Mouse (Mus musculus) v-Abl transformed pro-B cells (cell line): Measurements from ENCODE around the gene Cdca7l.

Source experiments
- in situ Hi-C, 2 experiments: fragments of 400-800 bp; cut with MboI; formaldehyde crosslinking; loops; one replicate each; pipeline ENCODE4 v1.15.1; 2025; ENCODE audit not compliant: unreplicated experiment in 2 of 2

The Cdca7l gene

DNA sequence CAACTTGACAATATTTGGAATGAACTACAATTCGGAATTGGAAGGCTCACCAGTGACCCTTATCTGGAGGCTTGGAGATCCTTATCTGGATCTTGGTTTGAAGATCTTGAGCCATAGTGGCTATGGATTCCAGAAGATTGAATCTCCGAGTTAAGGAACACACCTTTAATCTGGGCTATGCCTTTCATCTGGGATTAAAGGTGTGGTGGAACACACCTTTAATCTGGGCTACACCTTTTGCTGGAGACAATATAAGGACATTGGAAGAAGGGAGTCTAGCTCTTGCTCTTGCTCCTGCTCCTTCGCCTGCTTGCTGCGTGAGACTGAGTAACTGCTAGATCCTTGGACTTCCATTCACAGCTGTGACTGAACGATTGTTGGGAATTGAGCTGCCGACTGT is at the start of gene Cdca7l:
Gene Cdca7l (plus strand): TSS at position 301 of the 400 bp plus-strand sequence.
- in situ Hi-C loops = loop anchor here in 1 of 2 experiments (25.0 kb wide), 1 partner anchor 1058 kb away; no protein-coding TSS in a partner anchor

DNA sequence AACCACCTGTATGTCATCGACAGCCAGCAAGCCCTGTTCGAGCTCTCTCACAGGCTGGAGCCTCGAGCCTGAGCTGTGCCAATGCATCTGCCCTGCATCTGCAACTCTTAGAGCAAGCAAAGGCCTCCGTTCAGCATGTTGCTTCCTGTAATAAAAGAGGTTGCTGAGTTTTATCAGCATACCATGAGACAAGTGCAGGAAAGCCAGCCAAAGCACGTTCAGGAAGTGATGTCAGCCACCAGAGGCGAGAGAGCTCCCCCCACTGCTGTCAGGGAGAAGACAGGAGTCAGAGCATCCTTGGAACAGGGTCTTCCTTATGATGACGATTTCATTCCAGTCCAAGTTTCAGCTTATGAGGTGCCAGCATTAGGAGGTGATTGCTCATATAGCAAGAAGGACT is 48.1 kb upstream of the Cdca7l start:
- in situ Hi-C loops = loop anchor here in 1 of 2 experiments (25.0 kb wide), 1 partner anchor 1119 kb away; no protein-coding TSS in a partner anchor

DNA sequence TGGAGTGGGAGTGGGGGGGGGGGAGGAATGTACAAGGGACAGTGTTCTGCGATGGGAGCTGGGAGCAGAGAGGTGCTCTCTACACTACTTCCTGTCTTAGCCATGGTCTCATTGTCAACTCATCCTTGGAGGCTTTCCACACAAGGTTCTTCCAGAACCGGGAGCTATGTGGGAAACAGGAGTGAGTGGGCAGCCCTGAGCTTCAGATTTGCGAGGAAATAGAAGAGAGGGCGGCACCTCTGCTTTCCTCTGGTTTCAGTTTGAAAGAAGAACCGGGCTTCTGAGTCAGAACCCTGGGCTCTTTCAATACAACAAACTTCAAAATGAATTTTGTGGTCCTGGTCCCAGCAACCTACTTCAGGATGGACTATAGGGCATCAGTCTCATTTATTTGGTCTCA is 43.7 kb upstream of the Cdca7l start:
- in situ Hi-C loops = loop anchor here (5.0 to 25.0 kb wide), 4 partner anchors 168 to 1123 kb away; no protein-coding TSS in a partner anchor

DNA sequence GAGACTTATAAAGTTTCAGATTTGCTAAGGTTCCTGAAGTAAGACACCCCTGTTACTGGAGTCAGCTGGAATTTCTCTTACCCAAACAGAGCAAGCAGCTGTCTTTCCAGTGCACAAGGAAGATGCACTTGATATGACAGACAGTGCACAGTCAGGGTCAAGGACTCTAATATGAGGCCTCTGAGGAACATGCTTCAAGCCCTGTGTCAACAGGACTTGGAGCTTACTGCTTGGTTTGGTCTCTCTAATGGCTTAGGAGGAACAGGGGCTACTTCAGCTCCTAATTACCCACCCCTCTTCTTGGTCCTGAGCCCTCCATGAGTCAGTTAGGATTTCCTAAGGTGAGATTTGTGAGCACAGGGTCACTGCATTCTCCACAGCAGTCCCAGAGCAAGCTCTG is 43.2 kb upstream of the Cdca7l start:
- in situ Hi-C loops = loop anchor here (5.0 to 25.0 kb wide), 4 partner anchors 169 to 1124 kb away; no protein-coding TSS in a partner anchor

DNA sequence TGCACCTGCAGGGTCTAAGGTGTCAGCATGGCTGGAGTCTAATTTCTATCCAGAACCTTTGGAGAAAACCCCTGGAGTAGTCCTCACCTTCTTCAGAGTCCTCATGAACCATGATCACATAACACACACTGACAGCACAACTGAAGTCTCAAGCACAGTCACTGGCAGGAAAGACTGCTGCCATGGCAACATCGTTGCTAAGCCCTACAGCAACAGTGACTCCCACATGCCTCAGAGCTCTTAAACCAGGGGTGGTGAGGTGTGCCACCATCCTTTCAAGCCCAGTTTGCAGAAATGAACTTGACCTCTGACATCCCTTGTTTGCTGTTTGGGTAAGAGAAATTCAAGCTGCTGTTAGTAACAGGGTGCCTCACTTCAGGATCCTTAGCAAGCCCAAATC is 42.4 kb upstream of the Cdca7l start:
- in situ Hi-C loops = loop anchor here (5.0 to 25.0 kb wide), 4 partner anchors 169 to 1124 kb away; no protein-coding TSS in a partner anchor

DNA sequence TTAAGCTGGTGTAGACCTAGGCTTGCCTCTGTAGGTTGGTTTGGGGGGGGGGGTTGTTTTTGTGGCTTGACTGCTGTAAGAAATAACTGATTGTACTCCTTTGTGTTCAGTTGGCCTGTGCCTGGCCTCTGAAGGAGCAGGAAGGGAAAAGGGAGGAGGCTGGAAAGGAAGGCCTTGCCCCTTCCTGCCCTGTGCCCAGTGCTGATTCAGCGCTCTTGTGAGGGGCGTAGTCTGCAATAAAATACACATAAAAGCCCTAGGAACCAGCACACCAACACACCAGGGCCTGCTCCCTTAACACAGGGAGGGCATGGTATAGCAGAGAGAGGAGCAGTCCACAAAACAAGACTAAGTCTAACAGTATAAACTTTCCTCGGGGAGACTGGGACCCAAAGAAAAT is 40.8 kb upstream of the Cdca7l start:
- in situ Hi-C loops = loop anchor here (5.0 to 25.0 kb wide), 4 partner anchors 171 to 1126 kb away; no protein-coding TSS in a partner anchor

DNA sequence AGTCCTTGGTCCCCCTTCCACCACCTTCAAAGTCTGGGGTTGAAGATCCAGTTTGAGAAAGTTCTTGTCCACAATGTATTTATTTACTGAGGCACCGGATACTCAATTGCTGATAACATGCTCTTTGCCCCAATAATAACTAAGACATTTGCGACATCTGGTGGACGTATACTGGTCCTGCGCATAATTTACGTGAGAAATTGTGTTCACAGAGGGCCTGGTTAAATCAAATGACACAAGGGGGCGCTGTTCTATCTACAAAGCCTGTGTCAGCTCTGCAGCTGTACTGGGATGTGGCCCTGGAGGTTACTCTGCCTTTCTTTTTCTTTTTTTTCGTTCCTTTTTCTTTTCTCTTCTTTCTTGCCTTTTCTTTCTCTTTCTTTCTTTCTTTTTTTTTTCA is 39.2 kb upstream of the Cdca7l start:
- in situ Hi-C loops = loop anchor here (5.0 to 25.0 kb wide), 4 partner anchors 173 to 1128 kb away; no protein-coding TSS in a partner anchor

DNA sequence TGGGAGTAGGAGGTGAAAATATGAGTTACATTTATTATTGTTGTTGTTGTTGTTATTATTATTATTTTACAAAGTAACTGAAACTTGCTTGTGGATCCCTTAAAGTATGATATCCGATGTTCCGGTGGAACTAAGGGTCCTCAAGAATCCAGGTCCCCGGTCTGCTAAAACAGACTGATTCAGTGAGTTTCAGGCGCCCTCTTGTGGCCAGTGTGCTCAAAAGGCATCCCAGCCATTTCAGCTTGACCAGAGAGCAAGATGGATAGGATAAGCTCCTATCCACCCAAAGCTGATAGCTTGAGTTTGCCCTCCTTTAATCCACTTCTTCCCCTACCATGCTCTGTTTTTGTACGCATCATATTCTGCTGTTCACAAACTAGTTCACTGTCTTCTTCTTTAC is 35.0 kb upstream of the Cdca7l start:
- in situ Hi-C loops = loop anchor here in 1 of 2 experiments (5.0 to 25.0 kb wide), 2 partner anchors 342 to 1132 kb away; no protein-coding TSS in a partner anchor

DNA sequence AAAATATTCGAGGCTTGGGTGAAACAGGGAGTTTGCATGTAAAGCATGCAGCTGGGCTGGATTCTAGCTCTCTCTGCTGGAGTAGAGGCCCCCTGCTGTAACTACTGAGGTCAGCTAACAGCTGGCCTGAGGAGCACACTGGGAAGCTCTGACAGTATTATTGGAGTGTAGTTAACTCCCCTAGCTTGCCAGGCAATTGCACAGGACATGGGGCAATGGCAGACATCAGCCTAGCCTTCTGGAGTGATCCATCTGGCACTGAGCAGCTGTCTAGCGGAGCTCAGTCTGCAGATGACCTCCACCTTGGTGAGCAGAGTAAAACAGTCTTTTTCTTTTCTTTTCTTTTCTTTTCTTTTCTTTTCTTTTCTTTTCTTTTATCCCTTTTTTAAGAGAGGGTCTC is 33.9 kb upstream of the Cdca7l start:
- in situ Hi-C loops = loop anchor here (5.0 to 25.0 kb wide), 3 partner anchors 368 to 1135 kb away; no protein-coding TSS in a partner anchor

DNA sequence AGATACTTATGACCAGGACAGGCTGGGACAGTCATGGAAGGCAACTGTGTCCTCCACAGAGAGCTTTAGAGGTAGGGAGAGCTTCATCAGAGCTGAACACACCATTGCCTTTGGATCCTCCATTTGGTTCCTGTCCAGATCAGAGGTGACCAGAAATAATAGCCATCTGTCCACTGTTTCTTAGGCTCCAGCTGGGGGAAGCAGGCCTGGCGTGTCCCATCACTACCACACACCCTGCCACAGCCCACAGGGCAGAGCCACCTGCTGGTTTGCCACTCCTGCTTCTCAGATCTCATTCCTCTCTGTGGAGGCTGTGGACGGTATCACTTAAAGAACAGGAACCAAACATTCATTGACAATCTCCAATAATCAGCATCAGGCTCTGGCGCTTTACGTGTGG is 32.9 kb upstream of the Cdca7l start:
- in situ Hi-C loops = loop anchor here (5.0 to 25.0 kb wide), 3 partner anchors 369 to 1136 kb away; no protein-coding TSS in a partner anchor

DNA sequence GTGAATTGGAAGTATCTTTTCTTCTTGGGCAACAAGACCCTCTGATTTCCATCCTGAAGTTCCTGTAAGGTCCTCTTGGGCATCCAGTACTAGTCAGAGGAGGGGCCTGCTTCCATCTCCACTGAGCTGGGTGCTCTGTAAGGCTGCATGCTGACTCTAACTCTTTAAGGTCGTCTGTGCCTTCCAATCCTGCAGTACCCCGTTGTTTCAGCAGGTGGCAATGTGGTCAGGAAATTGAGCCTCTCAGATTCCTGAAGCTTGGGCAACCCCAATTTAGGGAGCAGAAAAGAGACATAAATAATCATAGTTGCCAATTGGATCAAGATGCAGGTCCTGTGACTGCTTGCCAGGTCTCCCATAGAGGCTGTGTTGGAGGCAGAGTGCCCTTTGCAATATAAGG is 31.5 kb upstream of the Cdca7l start:
- in situ Hi-C loops = loop anchor here (5.0 to 25.0 kb wide), 3 partner anchors 370 to 1138 kb away; no protein-coding TSS in a partner anchor

DNA sequence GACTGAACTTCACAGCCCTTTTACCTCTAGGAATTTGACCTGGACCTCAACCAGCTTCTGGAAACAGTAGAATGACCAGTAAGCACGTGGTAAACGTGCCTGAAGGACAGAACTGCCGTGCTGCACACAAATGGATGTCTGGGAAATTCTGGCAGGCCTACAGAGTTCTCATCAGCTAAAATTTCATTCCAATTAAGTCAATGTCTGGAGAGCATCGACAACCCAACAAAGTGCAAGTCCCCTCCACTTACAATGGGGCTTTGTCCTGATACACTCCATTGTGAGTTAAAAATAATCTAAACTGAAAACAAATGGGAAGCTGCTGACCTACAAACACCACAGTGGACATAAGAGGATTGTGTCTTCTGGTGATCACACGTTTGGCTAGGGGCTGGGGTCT is 27.2 kb upstream of the Cdca7l start:
- in situ Hi-C loops = loop anchor here in 1 of 2 experiments (10.0 kb wide), 1 partner anchor 1142 kb away; no protein-coding TSS in a partner anchor

DNA sequence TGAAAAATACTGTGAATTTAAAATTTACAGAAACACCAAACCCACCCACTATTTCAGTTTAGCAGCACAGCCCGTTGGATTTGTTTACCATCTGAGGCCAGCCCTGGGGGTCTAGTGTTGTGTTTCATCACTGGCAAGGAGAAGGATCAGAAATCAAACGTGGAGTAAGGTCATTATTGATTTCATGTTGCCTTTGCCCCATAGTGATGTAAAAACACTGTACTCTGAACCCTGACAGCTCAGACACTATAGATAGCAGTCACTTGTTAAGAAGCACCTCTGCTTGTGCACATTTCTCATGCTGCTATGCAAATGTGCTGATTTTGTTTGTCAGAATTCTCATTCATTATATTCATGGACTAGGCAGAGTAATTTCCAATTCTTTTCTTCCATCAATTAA is 22.7 kb upstream of the Cdca7l start:
- in situ Hi-C loops = no loop called here

DNA sequence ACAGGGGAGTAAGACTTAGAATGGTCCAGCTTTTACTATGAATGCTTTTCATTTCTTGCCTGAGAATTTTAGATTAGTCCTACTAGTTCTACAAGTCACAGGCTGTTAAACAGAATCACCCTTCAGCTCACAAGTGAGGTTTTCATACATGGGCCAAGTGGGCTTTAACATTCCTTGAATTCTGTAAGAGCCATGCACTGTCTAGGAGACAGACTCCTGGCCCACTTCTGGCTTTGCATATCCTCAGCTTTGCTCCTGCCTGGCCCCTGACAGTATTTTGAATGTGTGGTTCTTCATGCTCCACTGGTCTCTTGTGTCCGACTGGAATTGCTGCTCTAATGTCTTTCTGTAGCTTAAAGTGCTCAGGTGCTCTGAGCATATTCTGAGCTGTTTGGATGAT is 20.7 kb upstream of the Cdca7l start:
- in situ Hi-C loops = no loop called here

DNA sequence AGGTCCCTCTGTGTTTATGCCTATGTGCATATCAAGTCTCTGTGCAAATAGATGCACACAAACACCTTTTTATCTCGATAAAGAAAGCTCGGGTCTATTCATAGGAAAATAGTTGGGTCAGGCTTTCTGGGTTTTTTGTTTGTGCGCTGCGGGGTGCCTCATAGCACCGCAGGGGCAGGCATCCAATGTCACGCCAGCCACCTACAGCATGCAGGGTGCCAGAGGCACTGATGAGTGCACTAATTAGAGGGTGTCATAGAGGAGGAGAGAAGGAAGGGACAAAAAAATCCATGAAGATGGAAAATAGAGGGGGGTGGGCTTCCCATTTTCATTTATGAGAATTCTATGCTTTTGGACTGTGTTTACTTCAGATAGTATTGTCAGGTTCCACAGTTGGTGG is 17.5 kb upstream of the Cdca7l start:
- in situ Hi-C loops = no loop called here

DNA sequence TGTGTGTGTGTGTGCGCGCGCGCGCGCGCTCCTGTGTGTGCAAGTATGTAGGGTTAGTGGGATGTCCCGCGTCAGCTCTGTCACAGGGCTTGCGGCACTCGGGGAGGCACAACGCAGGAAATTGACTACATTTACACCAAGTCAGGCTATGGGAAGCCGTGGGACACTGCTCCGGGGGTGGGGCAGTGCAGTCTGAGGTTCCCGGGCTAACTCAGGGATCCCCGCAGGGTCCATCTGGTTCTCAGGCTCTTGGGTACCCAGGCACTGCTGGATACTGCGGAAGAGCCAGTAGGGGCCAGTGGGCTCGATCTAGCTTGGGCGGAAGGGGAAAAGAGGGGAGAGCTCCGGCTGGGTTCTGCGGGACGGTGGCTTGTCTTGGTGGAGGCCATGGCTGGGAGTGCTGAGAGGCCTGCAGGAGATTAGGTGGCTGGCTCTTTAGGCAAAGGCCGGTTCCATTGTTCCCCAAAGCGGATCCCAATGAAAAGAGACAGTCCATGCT is 15.5 kb upstream of the Cdca7l start:
- in situ Hi-C loops = no loop called here

DNA sequence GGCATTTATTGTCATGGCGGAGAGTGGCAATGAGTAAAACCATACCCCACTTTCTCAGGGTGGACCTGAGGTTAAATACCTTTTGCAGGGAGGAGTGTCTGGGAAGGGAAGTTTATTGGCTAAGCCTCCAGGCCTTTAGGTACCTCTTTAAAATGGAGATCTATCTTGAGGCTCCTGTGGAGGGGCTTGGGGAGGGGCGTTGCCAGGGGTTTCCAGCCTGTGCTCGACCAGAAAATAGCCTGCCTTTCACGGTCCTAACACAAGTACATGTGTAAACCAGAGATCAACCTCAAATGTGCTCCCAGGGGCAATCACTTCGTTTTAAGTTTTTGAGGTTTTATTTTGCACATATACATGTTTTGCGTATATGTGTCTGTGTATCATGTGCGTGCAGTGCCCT is 15.1 kb upstream of the Cdca7l start:
- in situ Hi-C loops = no loop called here

DNA sequence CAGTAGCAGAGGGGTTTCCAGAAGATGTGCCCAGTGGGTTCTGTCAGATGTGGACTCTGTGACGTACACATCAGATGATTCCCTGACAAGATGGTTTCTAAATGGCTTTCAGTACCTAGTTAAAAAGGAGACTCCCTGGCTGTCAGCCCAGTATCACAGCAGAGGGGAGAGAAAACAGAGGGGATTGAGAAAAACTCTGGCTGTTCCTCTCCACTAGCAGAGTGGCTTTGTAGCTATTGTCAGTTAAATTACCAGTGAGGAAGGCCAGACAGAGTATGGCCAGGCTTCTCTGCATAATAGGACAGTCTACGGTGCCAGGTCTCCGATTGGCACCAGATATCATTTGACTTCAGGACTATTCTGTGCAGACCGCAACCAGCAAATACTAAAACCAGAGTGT is 8.8 kb upstream of the Cdca7l start:
- in situ Hi-C loops = no loop called here

DNA sequence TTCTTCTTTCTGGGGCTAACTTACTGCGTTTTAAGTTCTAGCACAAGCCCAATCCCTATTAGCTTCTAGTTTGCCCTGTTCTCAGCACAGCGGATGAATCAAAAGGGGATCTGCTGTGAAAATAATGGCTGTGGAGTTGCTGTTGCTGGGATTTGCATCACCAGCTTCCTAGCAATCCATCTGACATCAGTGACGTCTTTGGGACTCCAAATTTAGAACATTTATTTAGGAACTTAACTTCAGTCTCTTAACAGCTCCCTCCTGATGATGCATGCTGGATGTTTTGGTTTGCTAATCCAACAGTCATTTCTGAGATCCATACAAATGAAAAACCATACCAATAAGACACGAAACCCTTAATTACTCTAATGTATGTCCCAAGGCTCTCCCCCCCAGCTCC is 1.5 kb downstream of the Cdca7l start:
- in situ Hi-C loops = loop anchor here in 1 of 2 experiments (25.0 kb wide), 1 partner anchor 1057 kb away; no protein-coding TSS in a partner anchor

DNA sequence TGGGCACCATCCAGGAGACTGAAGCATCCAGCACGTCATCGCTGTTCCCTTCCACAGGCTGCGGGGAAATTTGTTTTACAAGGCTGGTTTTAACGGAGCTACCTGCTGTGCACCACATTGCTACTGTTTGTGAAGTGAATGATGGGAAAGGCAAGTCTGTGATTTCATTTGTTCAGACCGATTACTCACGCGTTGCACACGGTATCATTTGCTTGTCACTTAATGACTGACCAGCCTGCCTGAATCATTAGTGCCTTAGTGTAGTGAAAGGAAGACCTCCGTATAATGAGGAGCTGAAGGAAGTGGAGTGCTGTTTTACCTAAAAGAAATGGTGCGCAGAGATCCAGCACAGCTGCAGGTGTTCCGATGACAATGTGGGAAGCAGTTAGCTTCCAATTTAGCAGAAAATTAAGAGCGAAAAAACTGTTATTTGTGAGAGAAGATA is 1.9 kb downstream of the Cdca7l start:
- in situ Hi-C loops = loop anchor here in 1 of 2 experiments (25.0 kb wide), 1 partner anchor 1056 kb away; no protein-coding TSS in a partner anchor

DNA sequence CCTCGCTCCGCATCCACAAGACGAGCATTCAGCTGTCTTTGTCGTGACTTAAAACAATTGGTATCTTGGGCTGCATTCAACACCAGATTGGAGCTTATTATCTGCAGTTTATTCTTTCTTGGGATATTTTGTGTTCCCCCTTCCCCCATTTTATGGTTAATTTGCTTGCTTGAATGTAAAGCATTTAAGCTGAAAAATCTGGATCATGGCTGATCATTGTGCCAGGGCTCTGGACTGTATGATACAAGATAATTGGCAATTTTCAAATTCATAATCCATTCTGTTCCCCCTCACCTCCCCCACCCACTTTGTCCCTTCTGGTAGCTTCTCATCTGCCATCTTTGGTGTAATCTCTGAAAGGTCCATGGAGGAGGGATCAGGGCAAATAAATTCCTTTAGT is 2.4 kb downstream of the Cdca7l start:
- in situ Hi-C loops = loop anchor here in 1 of 2 experiments (25.0 kb wide), 1 partner anchor 1056 kb away; no protein-coding TSS in a partner anchor

DNA sequence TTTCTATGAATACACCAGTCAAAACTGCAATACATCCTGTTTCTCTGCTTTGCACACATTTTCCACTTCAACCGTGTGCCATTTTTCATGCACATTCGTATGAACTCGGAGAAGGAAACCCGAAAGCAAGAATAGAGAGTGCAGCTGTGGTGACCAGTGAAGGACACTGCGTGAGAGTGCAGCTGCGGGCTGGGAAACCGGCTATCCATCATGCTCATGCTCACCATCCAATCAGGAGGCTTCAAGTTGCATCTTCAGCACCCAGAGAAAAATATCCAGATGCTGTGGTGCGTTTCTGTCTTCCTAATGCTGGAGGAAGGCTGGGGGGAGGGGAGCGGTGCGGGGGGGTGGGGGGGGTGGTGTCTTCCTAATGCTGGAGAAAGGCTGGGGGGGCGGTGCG is 3.5 kb downstream of the Cdca7l start:
- in situ Hi-C loops = loop anchor here in 1 of 2 experiments (25.0 kb wide), 1 partner anchor 1055 kb away; no protein-coding TSS in a partner anchor
